Mouse (Mus musculus): ENCODE measurements around the gene Olfr485. TPM values are rescaled to one million over a fixed set of nuclear protein-coding genes. Genes with fewer than 3 reads are reported as not detected.
"Not testable (repeated sequence)": the region's sequence is repeated elsewhere in the genome, so short reads cannot be mapped to it uniquely, and the experiment has no call there.

The Olfr485 gene
- polyA plus RNA-seq (2014; fragmentation: Nextera tagmentation; extraction: Ambion mirVana), result not detected in 2 replicates

- no peak within 1 kb of the TSS for H3K4me3 ChIP-seq (ENCODE audit: low read depth, low read length)
- no peaks in the 10 kb centered on the region for H3K9me3 ChIP-seq (ENCODE audit: control insufficient read depth, low read length)
- no peak for ATAC-seq (ENCODE audit: insufficient read depth, low FRiP score, low TSS enrichment)
- no peak for DNase-seq (ENCODE audit: low spot score)
- H3K27ac ChIP-seq (ENCODE audit: low read depth, low read length), result no peak within 1 kb of the TSS
- H3K36me3 ChIP-seq (ENCODE audit: control insufficient read depth, insufficient read depth, low read length), result no peaks in the 10 kb centered on the region
- H3K4me1 ChIP-seq (ENCODE audit: control insufficient read depth, insufficient read depth, low read length), result no peaks in the 10 kb centered on the region
- no peaks in the 10 kb centered on the region for H3K27me3 ChIP-seq (ENCODE audit: control insufficient read depth, insufficient read depth, low read length)
- H3K4me2 ChIP-seq (ENCODE audit: low read depth), result no peak within 1 kb of the TSS
- H3K9ac ChIP-seq (ENCODE audit: low read length), result no peak within 1 kb of the TSS
These were observed at the start of gene Olfr485 for GRCm38 (mm10) chr7:108159771-108160170. TSS of gene Olfr485 (minus strand) at chr7:108159871.

- Histone ChIP-seq H3K27me3 (ENCODE audit: control insufficient read depth, insufficient read depth, low read length) (no peaks in the 10 kb centered on the region), H3K36me3 (ENCODE audit: control insufficient read depth, insufficient read depth, low read length) (no peaks in the 10 kb centered on the region), H3K9me3 (ENCODE audit: control insufficient read depth, low read length) (no peaks in the 10 kb centered on the region), H3K4me1 (ENCODE audit: control insufficient read depth, insufficient read depth, low read length) (no peaks in the 10 kb centered on the region), H3K27ac (ENCODE audit: low read depth, low read length) (no peak overlapping the region), H3K4me2 (ENCODE audit: low read depth) (no peak overlapping the region), H3K9ac (ENCODE audit: low read length) (no peak overlapping the region), H3K4me3 (ENCODE audit: low read depth, low read length) (no peak overlapping the region)
- WGBS, result 63% methylated on average over 6 of the region's 6 CpGs
- DNase-seq (ENCODE audit: low spot score), result no peak
- ATAC-seq (ENCODE audit: insufficient read depth, low FRiP score, low TSS enrichment), result no peak
These were observed 37.3 kb upstream of the Olfr485 start for GRCm38 (mm10) chr7:108196938-108197337.

GRCm38 (mm10) chr7:108196337-108196736, 36.7 kb upstream of the Olfr485 start:
- WGBS, result 64% methylated on average over 3 of the region's 3 CpGs
- not testable (repeated sequence) for DNase-seq (ENCODE audit: low spot score)

GRCm38 (mm10) chr7:108192714-108193113, 33.0 kb upstream of the Olfr485 start:
- DNase-seq (ENCODE audit: low spot score); H3K9ac ChIP-seq (ENCODE audit: low read length); ATAC-seq (ENCODE audit: insufficient read depth, low FRiP score, low TSS enrichment): not testable (repeated sequence)

More at GRCm38 (mm10) chr7:108196337-108196736, 36.7 kb upstream of the Olfr485 start:
- not testable (repeated sequence) for H3K9ac ChIP-seq (ENCODE audit: low read length); H3K4me2 ChIP-seq (ENCODE audit: low read depth); H3K4me1 ChIP-seq (ENCODE audit: control insufficient read depth, insufficient read depth, low read length); ATAC-seq (ENCODE audit: insufficient read depth, low FRiP score, low TSS enrichment); H3K9me3 ChIP-seq (ENCODE audit: control insufficient read depth, low read length); H3K4me3 ChIP-seq (ENCODE audit: low read depth, low read length); H3K27me3 ChIP-seq (ENCODE audit: control insufficient read depth, insufficient read depth, low read length); H3K36me3 ChIP-seq (ENCODE audit: control insufficient read depth, insufficient read depth, low read length); H3K27ac ChIP-seq (ENCODE audit: low read depth, low read length)

GRCm38 (mm10) chr7:108191196-108191595, 31.5 kb upstream of the Olfr485 start:
- WGBS, result 46% methylated on average over 2 of the region's 2 CpGs
- not testable (repeated sequence) for DNase-seq (ENCODE audit: low spot score); H3K9me3 ChIP-seq (ENCODE audit: control insufficient read depth, low read length); H3K4me2 ChIP-seq (ENCODE audit: low read depth); H3K9ac ChIP-seq (ENCODE audit: low read length); H3K36me3 ChIP-seq (ENCODE audit: control insufficient read depth, insufficient read depth, low read length); H3K27ac ChIP-seq (ENCODE audit: low read depth, low read length); H3K4me1 ChIP-seq (ENCODE audit: control insufficient read depth, insufficient read depth, low read length); H3K27me3 ChIP-seq (ENCODE audit: control insufficient read depth, insufficient read depth, low read length); ATAC-seq (ENCODE audit: insufficient read depth, low FRiP score, low TSS enrichment); H3K4me3 ChIP-seq (ENCODE audit: low read depth, low read length)

More at GRCm38 (mm10) chr7:108192714-108193113, 33.0 kb upstream of the Olfr485 start:
- not testable (repeated sequence) for H3K4me1 ChIP-seq (ENCODE audit: control insufficient read depth, insufficient read depth, low read length); H3K4me3 ChIP-seq (ENCODE audit: low read depth, low read length); H3K27me3 ChIP-seq (ENCODE audit: control insufficient read depth, insufficient read depth, low read length); H3K9me3 ChIP-seq (ENCODE audit: control insufficient read depth, low read length); H3K27ac ChIP-seq (ENCODE audit: low read depth, low read length); H3K4me2 ChIP-seq (ENCODE audit: low read depth); H3K36me3 ChIP-seq (ENCODE audit: control insufficient read depth, insufficient read depth, low read length)
- 22% methylated on average over 1 of the region's 1 CpGs for WGBS

- not testable (repeated sequence) for H3K27me3 ChIP-seq (ENCODE audit: control insufficient read depth, insufficient read depth, low read length); H3K9ac ChIP-seq (ENCODE audit: low read length); H3K4me3 ChIP-seq (ENCODE audit: low read depth, low read length); ATAC-seq (ENCODE audit: insufficient read depth, low FRiP score, low TSS enrichment); H3K4me1 ChIP-seq (ENCODE audit: control insufficient read depth, insufficient read depth, low read length); H3K4me2 ChIP-seq (ENCODE audit: low read depth); H3K9me3 ChIP-seq (ENCODE audit: control insufficient read depth, low read length); H3K36me3 ChIP-seq (ENCODE audit: control insufficient read depth, insufficient read depth, low read length); H3K27ac ChIP-seq (ENCODE audit: low read depth, low read length); DNase-seq (ENCODE audit: low spot score)
- 95% methylated on average over 2 of the region's 2 CpGs for WGBS
These were observed 25.6 kb upstream of the Olfr485 start for GRCm38 (mm10) chr7:108185237-108185636.

GRCm38 (mm10) chr7:108184401-108184800, 24.7 kb upstream of the Olfr485 start:
- ATAC-seq (ENCODE audit: insufficient read depth, low FRiP score, low TSS enrichment); H3K9ac ChIP-seq (ENCODE audit: low read length); H3K4me2 ChIP-seq (ENCODE audit: low read depth); H3K36me3 ChIP-seq (ENCODE audit: control insufficient read depth, insufficient read depth, low read length); H3K27me3 ChIP-seq (ENCODE audit: control insufficient read depth, insufficient read depth, low read length); DNase-seq (ENCODE audit: low spot score); H3K4me1 ChIP-seq (ENCODE audit: control insufficient read depth, insufficient read depth, low read length); H3K9me3 ChIP-seq (ENCODE audit: control insufficient read depth, low read length); H3K27ac ChIP-seq (ENCODE audit: low read depth, low read length); H3K4me3 ChIP-seq (ENCODE audit: low read depth, low read length): not testable (repeated sequence)
- WGBS, result 82% methylated on average over 3 of the region's 3 CpGs

GRCm38 (mm10) chr7:108172642-108173041, 13.0 kb upstream of the Olfr485 start, which contains the start of gene Olfr486:
TSS of gene Olfr486 (minus strand) at chr7:108172742.
- H3K9me3 ChIP-seq (ENCODE audit: control insufficient read depth, low read length); H3K27ac ChIP-seq (ENCODE audit: low read depth, low read length); DNase-seq (ENCODE audit: low spot score); H3K27me3 ChIP-seq (ENCODE audit: control insufficient read depth, insufficient read depth, low read length); H3K9ac ChIP-seq (ENCODE audit: low read length); H3K36me3 ChIP-seq (ENCODE audit: control insufficient read depth, insufficient read depth, low read length); H3K4me2 ChIP-seq (ENCODE audit: low read depth); H3K4me1 ChIP-seq (ENCODE audit: control insufficient read depth, insufficient read depth, low read length); ATAC-seq (ENCODE audit: insufficient read depth, low FRiP score, low TSS enrichment); H3K4me3 ChIP-seq (ENCODE audit: low read depth, low read length): not testable (repeated sequence)
- 95% methylated on average over 1 of the region's 1 CpGs for WGBS

GRCm38 (mm10) chr7:108127349-108127748, 32.3 kb downstream of the Olfr485 start, which contains the start of gene Olfr484:
TSS of gene Olfr484 (minus strand) at chr7:108127449.
- Histone ChIP-seq H3K27me3 (ENCODE audit: control insufficient read depth, insufficient read depth, low read length) (no peaks in the 10 kb centered on the region), H3K9ac (ENCODE audit: low read length) (no peak within 1 kb of the TSS), H3K4me2 (ENCODE audit: low read depth) (no peak within 1 kb of the TSS), H3K4me1 (ENCODE audit: control insufficient read depth, insufficient read depth, low read length) (no peaks in the 10 kb centered on the region), H3K9me3 (ENCODE audit: control insufficient read depth, low read length) (no peaks in the 10 kb centered on the region), H3K27ac (ENCODE audit: low read depth, low read length) (no peak within 1 kb of the TSS), H3K4me3 (ENCODE audit: low read depth, low read length) (no peak within 1 kb of the TSS), H3K36me3 (ENCODE audit: control insufficient read depth, insufficient read depth, low read length) (no peaks in the 10 kb centered on the region)
- DNase-seq (ENCODE audit: low spot score) (no peak), ATAC-seq (ENCODE audit: insufficient read depth, low FRiP score, low TSS enrichment) (no peak)

Data from neural tube, embryonic 11.5 days (tissue).